Mouse (Mus musculus) heart, embryonic 13.5 days (tissue): Measurements from ENCODE around the gene Sod1. TPM values are rescaled to one million over a fixed set of nuclear protein-coding genes. Genes with fewer than 3 reads are reported as not detected.

Source experiments
- ATAC-seq: fragments of 200-750 bp; cut with Nextera tagmentation; 2 replicates; pipeline ENCODE4 v1.8.0; 2017; ENCODE audit warnings: moderate TSS enrichment; ENCODE audit not compliant: insufficient number of reproducible peaks, low FRiP score, low TSS enrichment; ENCODE audit errors: extremely low read depth
- H3K27ac ChIP-seq: fragments of 300-500 bp; sonication (generic); replicated peaks from 2 replicates; pipeline ENCODE4 v1.5.1; 2015; ENCODE audit warnings: moderate library complexity, mild to moderate bottlenecking, inconsistent platforms
- H3K27me3 ChIP-seq: fragments of 300-500 bp; sonication (generic); replicated peaks from 2 replicates; pipeline ENCODE4 v1.6.1; 2015; ENCODE audit warnings: mild to moderate bottlenecking, inconsistent platforms
- H3K36me3 ChIP-seq: fragments of 300-500 bp; sonication (generic); 2 replicates; pipeline ENCODE4 v1.6.1; 2015; ENCODE audit warnings: mild to moderate bottlenecking, inconsistent platforms
- H3K4me1 ChIP-seq: fragments of 300-500 bp; sonication (generic); 2 replicates; pipeline ENCODE4 v1.6.1; 2015; ENCODE audit warnings: inconsistent platforms
- H3K4me2 ChIP-seq: fragments of 300-500 bp; sonication (generic); 2 replicates; pipeline ENCODE4 v1.6.1; 2015; ENCODE audit warnings: inconsistent platforms, mild to moderate bottlenecking, moderate library complexity
- H3K4me3 ChIP-seq: fragments of 300-500 bp; sonication (generic); 2 replicates; pipeline ENCODE4 v1.5.1; 2015; ENCODE audit warnings: moderate library complexity, mild to moderate bottlenecking, inconsistent platforms
- H3K9ac ChIP-seq: fragments of 300-500 bp; sonication (generic); 2 replicates; pipeline ENCODE4 v1.6.1; 2015; ENCODE audit warnings: inconsistent platforms, mild to moderate bottlenecking, moderate library complexity
- H3K9me3 ChIP-seq: fragments of 300-500 bp; sonication (generic); 2 replicates; pipeline ENCODE4 v1.6.1; 2016; ENCODE audit warnings: inconsistent platforms
- whole genome bisulfite sequencing: fragments of 180-500 bp; shearing (Covaris S2); methylation state at CpG from one replicate; pipeline ENCODE4 v1.1.7; 2015; ENCODE audit warnings: mixed read lengths; 5-methylcytosine and 5-hydroxymethylcytosine counted together
- polyA plus RNA-seq: library from polyadenylated mRNA; unstranded; fragments of >200 nt; fragmentation: Nextera tagmentation; extraction: Ambion mirVana; gene quantifications from 2 replicates; pipeline ENCODE4 v1.2.1, GENCODE M21; 2015

The Sod1 gene
- polyA plus RNA-seq = 927 and 1,079 TPM in 2 replicates

DNA sequence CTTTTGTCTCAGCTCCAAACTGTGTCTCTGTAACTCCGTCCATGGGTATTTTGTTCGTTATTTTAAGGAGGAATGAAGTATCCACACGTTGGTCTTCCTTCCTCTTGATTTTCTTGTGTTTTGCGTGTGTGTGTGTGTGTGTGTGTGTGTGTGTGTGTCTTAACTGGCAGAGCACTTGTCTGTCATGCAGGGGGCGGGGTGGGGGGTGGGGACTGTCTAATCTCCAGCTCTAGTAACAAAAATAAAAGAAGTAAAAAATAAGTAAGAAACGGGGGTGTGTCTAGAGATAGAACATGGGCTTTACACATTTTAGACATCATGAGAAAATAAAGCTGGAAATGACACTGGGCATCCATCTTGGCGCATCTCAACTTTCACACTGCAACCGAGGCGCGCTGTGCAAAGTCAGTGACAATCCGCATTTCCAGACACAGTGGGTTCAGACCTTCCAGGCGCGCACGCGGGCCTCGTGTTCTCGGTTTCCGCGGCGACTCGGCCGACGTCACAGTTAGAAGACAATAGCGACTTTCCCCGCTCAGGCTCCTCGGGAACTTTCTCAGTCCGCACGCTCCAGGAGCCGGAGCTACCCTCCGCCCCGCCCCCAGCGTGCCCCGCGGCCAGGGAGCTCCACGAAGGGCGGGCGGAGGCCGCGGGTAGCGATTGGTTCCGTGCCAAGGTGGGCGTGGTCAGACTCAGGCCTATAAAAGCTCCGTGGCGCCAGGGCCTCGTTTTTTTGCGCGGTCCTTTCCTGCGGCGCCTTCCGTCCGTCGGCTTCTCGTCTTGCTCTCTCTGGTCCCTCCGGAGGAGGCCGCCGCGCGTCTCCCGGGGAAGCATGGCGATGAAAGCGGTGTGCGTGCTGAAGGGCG lies at the start of gene Sod1:
TSS of gene Sod1 (plus strand) at position 729 of the 866 bp plus-strand sequence.
- peaks cover 33% of the 10 kb centered on the region for H3K4me1 ChIP-seq
- peak within 1 kb of the TSS; percentile 78 for H3K4me2 ChIP-seq
- peak within 1 kb of the TSS; percentile 99 for H3K9ac ChIP-seq
- peak within 1 kb of the TSS; percentile 97 for H3K27ac ChIP-seq
- peaks cover 24% of the 10 kb centered on the region for H3K36me3 ChIP-seq
- peak; percentile 91 for ATAC-seq
- H3K4me3 ChIP-seq = peak within 1 kb of the TSS; percentile 96
- H3K27me3 ChIP-seq = no peaks in the 10 kb centered on the region
- WGBS = 1% methylated on average over 62 of the region's 63 CpGs
- no peaks in the 10 kb centered on the region for H3K9me3 ChIP-seq

DNA sequence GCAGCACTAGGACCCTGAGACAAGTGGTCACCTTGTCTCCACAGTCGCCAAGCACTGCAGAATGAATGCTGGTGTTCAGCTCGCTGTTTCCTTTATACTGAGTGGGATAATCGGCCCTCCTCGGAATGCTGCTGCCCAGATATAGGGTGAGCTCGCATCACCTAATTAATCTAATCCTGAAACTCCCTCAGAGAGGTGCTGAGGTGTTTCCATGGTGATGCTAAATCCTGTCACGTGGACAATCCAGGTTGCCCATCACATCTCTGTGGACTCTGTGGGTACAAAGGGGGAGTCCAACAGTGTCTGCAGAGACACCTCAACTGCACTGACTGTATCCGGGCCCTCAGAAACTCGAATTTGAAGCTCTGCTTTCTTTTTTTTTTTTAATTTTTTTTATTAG lies 49.1 kb upstream of the Sod1 start:
- Histone ChIP-seq H3K4me2 (no peak overlapping the region), H3K4me3 (no peak overlapping the region), H3K4me1 (peaks cover 13% of the 10 kb centered on the region), H3K27me3 (0 out of 2 replicates have a peak, but pooled peaks cover 5% of the 10 kb centered on the region), H3K27ac (no peak overlapping the region), H3K9me3 (no peaks in the 10 kb centered on the region), H3K9ac (no peak overlapping the region), H3K36me3 (no peaks in the 10 kb centered on the region)
- WGBS = 66% methylated on average over 8 of the region's 8 CpGs
- ATAC-seq = no peak

DNA sequence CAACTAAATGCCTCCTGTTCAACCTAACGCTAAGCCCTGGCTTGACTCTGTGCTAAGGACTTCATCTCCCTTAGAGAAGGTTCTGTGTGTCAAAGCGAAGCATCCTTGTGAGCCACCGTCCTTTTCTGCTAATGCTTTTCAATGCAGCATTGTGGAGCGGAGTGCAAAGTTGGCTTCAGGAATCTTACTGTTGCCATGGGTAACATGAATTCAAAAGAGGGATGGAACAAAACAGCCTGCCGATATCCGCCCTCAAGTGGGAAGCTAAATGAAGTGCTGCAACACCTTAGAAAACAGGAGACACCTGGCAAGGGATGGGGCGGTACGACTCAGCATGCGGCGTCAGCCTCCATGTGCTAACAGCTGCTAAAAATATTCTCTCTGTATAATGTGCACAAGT lies 44.1 kb upstream of the Sod1 start:
- WGBS = 47% methylated on average over 10 of the region's 10 CpGs
- Histone ChIP-seq H3K4me1 (peaks cover 11% of the 10 kb centered on the region; the same call in 1 of the 2 replicates), H3K9me3 (no peaks in the 10 kb centered on the region), H3K27me3 (no peaks in the 10 kb centered on the region), H3K36me3 (no peaks in the 10 kb centered on the region), H3K4me2 (peak overlapping the region; percentile 24; the same call in 1 of the 2 replicates), H3K4me3 (no peak overlapping the region), H3K27ac (no peak overlapping the region), H3K9ac (no peak overlapping the region)
- ATAC-seq = no peak

DNA sequence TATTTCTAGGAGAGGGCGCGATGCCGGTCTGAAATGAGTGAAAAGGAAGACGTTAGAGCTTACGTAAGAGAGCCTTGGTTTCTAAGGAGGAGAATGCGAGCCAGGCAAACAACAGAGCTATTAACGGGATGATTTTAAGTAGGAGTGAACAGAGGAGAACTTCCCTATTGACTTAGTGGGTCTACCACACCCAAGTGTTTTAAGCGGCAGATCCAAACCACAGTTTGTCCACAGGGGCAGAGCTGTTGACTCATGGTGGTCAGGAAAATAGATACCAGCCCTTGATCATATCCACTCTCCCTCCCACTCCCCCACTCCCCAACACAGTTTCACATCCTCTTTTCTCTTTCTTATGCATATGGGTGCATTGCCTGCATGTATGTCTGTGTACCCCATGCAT lies 43.1 kb upstream of the Sod1 start:
- no peak for ATAC-seq
- Histone ChIP-seq H3K9me3 (no peaks in the 10 kb centered on the region), H3K4me2 (no peak overlapping the region), H3K4me3 (no peak overlapping the region), H3K36me3 (no peaks in the 10 kb centered on the region), H3K9ac (no peak overlapping the region), H3K4me1 (peaks cover 11% of the 10 kb centered on the region; the same call in 1 of the 2 replicates), H3K27me3 (no peaks in the 10 kb centered on the region), H3K27ac (no peak overlapping the region)
- 71% methylated on average over 8 of the region's 8 CpGs for WGBS

DNA sequence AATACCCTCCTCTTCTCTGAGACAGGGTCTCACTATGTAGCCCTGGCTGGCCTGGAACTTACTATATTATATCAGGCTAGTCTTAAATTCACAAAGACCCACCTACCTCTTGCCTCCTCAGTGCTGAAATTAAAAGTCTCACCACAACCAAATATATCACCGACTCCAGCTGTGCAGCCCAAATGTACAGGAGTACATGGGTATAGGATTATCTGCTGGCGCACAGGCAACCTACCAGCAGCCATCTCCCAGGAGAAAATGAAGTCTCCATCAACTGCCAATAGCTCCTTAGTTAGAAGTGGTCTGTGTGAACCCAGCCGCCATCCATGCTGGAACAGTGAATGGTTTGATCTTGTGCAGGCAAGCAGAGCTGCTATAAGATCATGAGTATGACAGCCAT lies 42.1 kb upstream of the Sod1 start:
- 87% methylated on average over 3 of the region's 3 CpGs for WGBS
- H3K4me2 ChIP-seq = no peak overlapping the region
- no peaks in the 10 kb centered on the region for H3K36me3 ChIP-seq
- no peak overlapping the region for H3K4me3 ChIP-seq
- H3K27ac ChIP-seq = no peak overlapping the region
- no peak overlapping the region for H3K9ac ChIP-seq
- no peaks in the 10 kb centered on the region for H3K9me3 ChIP-seq
- ATAC-seq = no peak
- peaks cover 11% of the 10 kb centered on the region; the same call in 1 of the 2 replicates for H3K4me1 ChIP-seq
- no peaks in the 10 kb centered on the region for H3K27me3 ChIP-seq

DNA sequence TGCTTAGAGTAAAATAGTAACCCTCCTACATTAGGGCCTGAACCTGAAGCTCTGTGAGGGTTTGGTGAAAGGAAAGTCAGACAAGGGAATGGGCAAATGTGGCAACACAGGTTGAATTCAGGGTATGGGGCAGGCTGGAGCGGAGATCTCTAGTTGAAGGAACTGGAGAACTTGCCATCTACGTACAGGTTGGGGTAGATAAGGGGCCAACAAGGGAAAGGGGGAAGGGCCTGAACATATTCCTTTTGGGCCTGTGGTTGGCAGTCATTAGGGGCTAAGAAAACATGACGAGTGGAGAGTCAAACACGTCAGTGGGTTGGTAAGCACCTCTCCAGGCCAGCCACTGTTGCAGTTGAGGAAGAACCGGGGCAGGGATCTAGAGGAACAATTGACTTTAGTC lies 40.7 kb upstream of the Sod1 start:
- Histone ChIP-seq H3K27ac (no peak overlapping the region), H3K36me3 (no peaks in the 10 kb centered on the region), H3K9ac (no peak overlapping the region), H3K27me3 (no peaks in the 10 kb centered on the region), H3K4me2 (no peak overlapping the region), H3K4me3 (no peak overlapping the region), H3K4me1 (peaks cover 11% of the 10 kb centered on the region; the same call in 1 of the 2 replicates), H3K9me3 (no peaks in the 10 kb centered on the region)
- no peak for ATAC-seq
- 73% methylated on average over 5 of the region's 5 CpGs for WGBS

DNA sequence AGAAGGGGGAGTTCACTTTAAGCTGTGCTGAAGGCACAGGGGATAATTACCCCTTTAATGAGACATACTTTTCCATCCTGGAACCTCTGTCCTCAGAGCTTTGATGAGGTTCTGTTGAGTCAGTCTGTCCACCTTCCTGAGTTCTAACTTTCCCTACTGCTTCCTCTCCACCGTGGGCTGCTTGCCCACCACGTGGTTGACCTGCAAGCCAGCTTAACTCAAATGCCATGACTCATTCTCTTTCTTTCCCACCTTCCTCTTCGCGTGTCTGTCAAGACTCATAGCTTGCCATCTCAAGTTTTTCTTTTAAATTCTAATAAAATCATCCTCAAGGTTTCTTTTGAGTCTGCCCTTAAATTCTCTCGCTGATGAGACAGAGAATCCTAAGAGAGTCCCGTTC lies 39.6 kb upstream of the Sod1 start:
- 71% methylated on average over 6 of the region's 6 CpGs for WGBS
- ATAC-seq = no peak
- Histone ChIP-seq H3K9ac (no peak overlapping the region), H3K36me3 (no peaks in the 10 kb centered on the region), H3K27me3 (no peaks in the 10 kb centered on the region), H3K9me3 (no peaks in the 10 kb centered on the region), H3K27ac (no peak overlapping the region), H3K4me2 (no peak overlapping the region), H3K4me1 (peaks cover 11% of the 10 kb centered on the region; the same call in 1 of the 2 replicates), H3K4me3 (no peak overlapping the region)

DNA sequence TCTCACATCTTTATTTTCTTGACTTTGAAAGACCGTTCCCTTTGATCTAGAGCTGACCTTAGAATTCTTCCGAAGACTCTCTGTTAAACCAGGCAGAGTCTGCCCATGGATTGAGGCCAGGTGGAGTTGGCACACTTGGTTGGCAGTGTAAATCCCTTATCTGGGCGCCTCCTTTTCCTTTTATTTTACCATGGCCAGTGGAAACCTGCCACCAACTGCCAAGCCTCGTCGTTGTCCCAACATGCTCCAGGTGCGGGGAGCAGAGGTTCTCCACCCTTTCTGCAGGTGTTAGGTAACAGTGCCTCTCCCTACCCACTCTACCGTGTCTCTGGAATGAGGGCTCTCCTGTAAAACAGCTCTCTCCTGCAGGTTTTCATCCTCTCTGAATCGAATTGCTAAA lies 38.9 kb upstream of the Sod1 start:
- no peak overlapping the region for H3K9ac ChIP-seq
- no peaks in the 10 kb centered on the region for H3K9me3 ChIP-seq
- WGBS = 83% methylated on average over 8 of the region's 8 CpGs
- H3K36me3 ChIP-seq = no peaks in the 10 kb centered on the region
- no peak overlapping the region for H3K27ac ChIP-seq
- no peak for ATAC-seq
- H3K4me3 ChIP-seq = no peak overlapping the region
- H3K4me2 ChIP-seq = no peak overlapping the region
- no peaks in the 10 kb centered on the region for H3K27me3 ChIP-seq
- H3K4me1 ChIP-seq = peaks cover 5% of the 10 kb centered on the region; the same call in 1 of the 2 replicates

DNA sequence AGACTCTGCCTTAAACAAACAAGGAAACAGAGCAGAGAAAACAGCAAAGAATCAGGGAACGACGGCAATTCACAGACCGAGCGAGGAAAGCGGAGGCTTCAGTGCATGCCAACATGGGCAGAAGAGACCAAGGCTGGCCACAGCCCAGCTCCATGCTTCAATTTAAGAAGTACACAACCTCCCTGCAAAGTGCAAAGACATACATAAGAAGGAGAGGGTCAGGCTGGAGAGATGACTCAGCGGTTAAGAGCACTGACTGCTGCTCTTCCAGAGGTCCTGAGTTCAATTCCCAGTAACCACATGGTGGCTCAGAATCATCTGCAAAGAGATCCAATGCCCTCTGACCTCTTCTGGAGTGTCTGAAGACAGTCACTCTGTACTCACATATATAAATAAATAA lies 36.4 kb upstream of the Sod1 start:
- Histone ChIP-seq H3K36me3 (no peaks in the 10 kb centered on the region), H3K4me2 (no peak overlapping the region), H3K4me3 (no peak overlapping the region), H3K27me3 (no peaks in the 10 kb centered on the region), H3K9ac (no peak overlapping the region), H3K9me3 (no peaks in the 10 kb centered on the region), H3K4me1 (peaks cover 6% of the 10 kb centered on the region; the same call in 1 of the 2 replicates), H3K27ac (no peak overlapping the region)
- ATAC-seq = no peak
- WGBS = 84% methylated on average over 6 of the region's 6 CpGs

DNA sequence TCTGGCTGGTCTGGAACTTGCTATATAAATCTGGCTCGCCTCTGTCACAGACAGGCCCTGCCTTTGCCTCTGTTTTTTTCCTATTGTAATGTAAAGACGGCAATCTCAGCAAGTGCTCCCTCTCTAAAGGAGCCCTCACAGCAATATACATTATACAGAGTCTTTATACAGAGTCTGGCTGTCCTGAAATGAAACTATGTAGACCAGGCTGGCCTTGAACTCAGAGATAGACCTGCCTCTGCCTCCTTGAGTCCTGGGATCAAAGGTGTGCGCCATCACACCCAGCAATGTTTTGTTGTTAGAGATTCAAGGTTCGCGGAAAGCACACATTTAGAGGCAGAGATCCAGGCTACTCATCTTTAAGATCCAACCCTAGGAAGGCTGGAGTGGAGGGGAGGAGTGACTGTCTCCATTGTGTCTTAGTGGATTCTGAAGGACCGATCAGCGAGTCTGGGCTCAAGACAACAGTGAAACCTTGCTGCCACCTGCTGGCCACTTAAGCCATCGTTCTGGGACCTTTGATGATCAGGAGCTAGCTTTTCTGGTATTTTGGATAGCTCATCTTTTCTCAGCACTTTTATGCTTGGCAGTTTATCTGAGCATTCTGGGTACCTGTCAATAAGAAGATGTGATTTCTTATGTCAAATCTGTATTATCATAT lies 34.5 kb upstream of the Sod1 start:
- H3K27ac ChIP-seq = no peak overlapping the region
- ATAC-seq = no peak
- peaks cover 6% of the 10 kb centered on the region; the same call in 1 of the 2 replicates for H3K4me1 ChIP-seq
- 41% methylated on average over 8 of the region's 8 CpGs for WGBS
- H3K4me2 ChIP-seq = no peak overlapping the region
- no peaks in the 10 kb centered on the region for H3K27me3 ChIP-seq
- H3K4me3 ChIP-seq = no peak overlapping the region
- H3K36me3 ChIP-seq = no peaks in the 10 kb centered on the region
- no peaks in the 10 kb centered on the region for H3K9me3 ChIP-seq
- H3K9ac ChIP-seq = no peak overlapping the region

DNA sequence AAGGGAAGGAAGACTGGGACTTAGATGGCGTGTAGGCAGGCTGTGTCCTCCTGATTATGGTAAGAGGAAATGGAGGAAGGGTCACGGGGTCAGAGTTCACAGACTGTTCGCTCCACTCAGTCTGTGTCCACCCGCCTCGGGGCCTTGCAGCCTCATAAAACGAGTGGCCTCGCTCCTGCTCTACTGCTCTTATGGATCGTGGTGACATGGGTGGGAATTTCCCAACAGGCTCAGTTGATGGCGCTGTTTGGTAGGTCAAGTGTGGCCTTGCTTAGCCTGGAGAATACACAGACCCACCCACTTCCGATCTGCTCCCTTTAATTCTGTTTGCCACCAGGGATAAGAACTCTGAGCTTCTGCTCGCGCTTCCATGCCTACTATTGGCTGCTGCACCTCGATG lies 33.1 kb upstream of the Sod1 start:
- Histone ChIP-seq H3K4me3 (no peak overlapping the region), H3K9ac (no peak overlapping the region), H3K4me1 (peaks cover 6% of the 10 kb centered on the region; the same call in 1 of the 2 replicates), H3K27ac (no peak overlapping the region), H3K27me3 (no peaks in the 10 kb centered on the region), H3K4me2 (peak overlapping the region; percentile 41), H3K36me3 (no peaks in the 10 kb centered on the region), H3K9me3 (no peaks in the 10 kb centered on the region)
- 23% methylated on average over 13 of the region's 13 CpGs for WGBS
- ATAC-seq = no peak
